Mouse (Mus musculus) testis, adult 2 months (tissue): Measurements from ENCODE around the gene Elmo2. TPM values are rescaled to one million over a fixed set of nuclear protein-coding genes. Genes with fewer than 3 reads are reported as not detected.

Experiments used
- H3K27ac ChIP-seq: fragments of 200-500 bp; 2 replicates; pipeline ENCODE4 v1.5.1; 2012; ENCODE audit warnings: low read depth, low read length; ENCODE audit not compliant: control insufficient read depth, insufficient read depth
- H3K27me3 ChIP-seq: fragments of 200-500 bp; 2 replicates; pipeline ENCODE4 v1.6.1; 2012; ENCODE audit warnings: mild to moderate bottlenecking, low read length, moderate library complexity; ENCODE audit not compliant: control insufficient read depth, insufficient read depth
- H3K36me3 ChIP-seq: fragments of 200-500 bp; 2 replicates; pipeline ENCODE4 v1.6.1; 2012; ENCODE audit warnings: mild to moderate bottlenecking, low read length; ENCODE audit not compliant: control insufficient read depth, insufficient read depth
- H3K4me1 ChIP-seq: fragments of 200-500 bp; 2 replicates; pipeline ENCODE4 v1.6.1; 2012; ENCODE audit warnings: low read length; ENCODE audit not compliant: control insufficient read depth, insufficient read depth
- H3K4me3 ChIP-seq: fragments of 200-500 bp; 2 replicates; pipeline ENCODE4 v1.5.1; 2012; ENCODE audit warnings: low read depth, mild to moderate bottlenecking, low read length, moderate library complexity, mixed read lengths; ENCODE audit not compliant: control insufficient read depth
- CTCF ChIP-seq: fragments of 200-500 bp; IDR thresholded peaks from 2 replicates; pipeline ENCODE4 v1.5.1; 2012; ENCODE audit warnings: low read depth, mild to moderate bottlenecking, inconsistent platforms, low read length, moderate library complexity; ENCODE audit not compliant: control insufficient read depth, insufficient read depth, insufficient replicate concordance
- POLR2A ChIP-seq: fragments of 200-500 bp; IDR thresholded peaks from 2 replicates; pipeline ENCODE4 v1.6.1; 2012; ENCODE audit warnings: low read depth, mild to moderate bottlenecking, inconsistent platforms, low read length, moderate library complexity; ENCODE audit not compliant: control insufficient read depth
- polyA plus RNA-seq: library from polyadenylated mRNA; depleted of rRNA; stranded (reverse); fragments of >200 nt; gene quantifications from 2 replicates; pipeline ENCODE4 v1.2.3, GENCODE M21; 2012

Elmo2 gene
- polyA plus RNA-seq, 1 experiment: 13.8 TPM

- no peak for TF ChIP-seq POLR2A
- peaks cover 14% of the 10 kb centered on the region for H3K4me1 ChIP-seq
- no peaks in the 10 kb centered on the region for H3K27me3 ChIP-seq
- no peak overlapping the region for H3K4me3 ChIP-seq
- no peaks in the 10 kb centered on the region for H3K36me3 ChIP-seq
- no peak overlapping the region for H3K27ac ChIP-seq
These were observed 2.8 kb downstream of the Elmo2 start for GRCm38 (mm10) chr2:165323484-165323883.

- TF ChIP-seq CTCF: no peak
- TF ChIP-seq POLR2A: no peak
- no peaks in the 10 kb centered on the region for H3K27me3 ChIP-seq
- no peak overlapping the region for H3K27ac ChIP-seq
- H3K4me3 ChIP-seq: no peak overlapping the region
- H3K36me3 ChIP-seq: no peaks in the 10 kb centered on the region
- peaks cover 14% of the 10 kb centered on the region for H3K4me1 ChIP-seq
These were observed 4.1 kb downstream of the Elmo2 start for GRCm38 (mm10) chr2:165321981-165322735.

GRCm38 (mm10) chr2:165321381-165321888 lies 4.8 kb downstream of the Elmo2 start:
- Histone ChIP-seq H3K4me3 (no peak overlapping the region), H3K4me1 (peaks cover 9% of the 10 kb centered on the region), H3K36me3 (no peaks in the 10 kb centered on the region), H3K27me3 (no peaks in the 10 kb centered on the region), H3K27ac (no peak overlapping the region)
- no peak for TF ChIP-seq POLR2A
- TF ChIP-seq CTCF: no peak

- no peak overlapping the region for H3K4me3 ChIP-seq
- peak overlapping the region; percentile 20; the same call in 1 of the 2 replicates for H3K27ac ChIP-seq
- TF ChIP-seq CTCF (no peak), POLR2A (no peak)
- H3K27me3 ChIP-seq: no peaks in the 10 kb centered on the region
- H3K4me1 ChIP-seq: peaks cover 5% of the 10 kb centered on the region
- no peaks in the 10 kb centered on the region for H3K36me3 ChIP-seq
These were observed 5.6 kb downstream of the Elmo2 start for GRCm38 (mm10) chr2:165320531-165321150.

- H3K27ac ChIP-seq: no peak overlapping the region
- no peak for TF ChIP-seq CTCF
- TF ChIP-seq POLR2A: no peak
- H3K27me3 ChIP-seq: no peaks in the 10 kb centered on the region
- no peak overlapping the region for H3K4me3 ChIP-seq
- H3K36me3 ChIP-seq: no peaks in the 10 kb centered on the region; the same call in 1 of the 2 replicates
- peaks cover 3% of the 10 kb centered on the region; the same call in 1 of the 2 replicates for H3K4me1 ChIP-seq
These were observed 6.8 kb downstream of the Elmo2 start for GRCm38 (mm10) chr2:165319503-165319902.

GRCm38 (mm10) chr2:165318941-165319340 lies 7.3 kb downstream of the Elmo2 start:
- TF ChIP-seq POLR2A: no peak
- no peak for TF ChIP-seq CTCF
- H3K4me1 ChIP-seq: peaks cover 3% of the 10 kb centered on the region; the same call in 1 of the 2 replicates
- no peaks in the 10 kb centered on the region for H3K27me3 ChIP-seq
- H3K36me3 ChIP-seq: no peaks in the 10 kb centered on the region; the same call in 1 of the 2 replicates
- H3K27ac ChIP-seq: no peak overlapping the region
- H3K4me3 ChIP-seq: no peak overlapping the region

- no peaks in the 10 kb centered on the region; the same call in 1 of the 2 replicates for H3K36me3 ChIP-seq
- no peak overlapping the region for H3K27ac ChIP-seq
- TF ChIP-seq POLR2A (no peak), CTCF (no peak)
- no peaks in the 10 kb centered on the region for H3K27me3 ChIP-seq
- no peak overlapping the region for H3K4me3 ChIP-seq
- peaks cover 3% of the 10 kb centered on the region; the same call in 1 of the 2 replicates for H3K4me1 ChIP-seq
These were observed 8.5 kb downstream of the Elmo2 start for GRCm38 (mm10) chr2:165317621-165318263.
